Mouse (Mus musculus) mouse embryonic stem cell (cell line): ENCODE data around the gene Sptbn1.

Experiments
- in situ Hi-C, 2 experiments: fragments of 300-500 bp; cut with MboI; formaldehyde crosslinking; loops; 1 replicate in 1 of 2; 3 replicates in 1 of 2; pipeline ENCODE4 v1.14.3; 2019 to 2020; ENCODE audit warnings: low sequenced_read_pairs in 2 of 2, low pct_unique_long_range_greater_than_20kb in 1 of 2, mixed read lengths in 1 of 2; ENCODE audit not compliant: unreplicated experiment in 1 of 2

The Sptbn1 gene

GRCm38 (mm10) chr11:30104177-30104576 lies 163.8 kb downstream of the Sptbn1 start:
- in situ Hi-C loops = loop anchor here in 1 of 2 experiments (5.0 to 25.0 kb wide), 2 partner anchors 103 to 733 kb away; no protein-coding TSS in a partner anchor

GRCm38 (mm10) chr11:30102594-30102993 lies 165.4 kb downstream of the Sptbn1 start:
- in situ Hi-C loops = loop anchor here in 1 of 2 experiments (5.0 to 25.0 kb wide), 2 partner anchors 105 to 735 kb away; no protein-coding TSS in a partner anchor

DNA sequence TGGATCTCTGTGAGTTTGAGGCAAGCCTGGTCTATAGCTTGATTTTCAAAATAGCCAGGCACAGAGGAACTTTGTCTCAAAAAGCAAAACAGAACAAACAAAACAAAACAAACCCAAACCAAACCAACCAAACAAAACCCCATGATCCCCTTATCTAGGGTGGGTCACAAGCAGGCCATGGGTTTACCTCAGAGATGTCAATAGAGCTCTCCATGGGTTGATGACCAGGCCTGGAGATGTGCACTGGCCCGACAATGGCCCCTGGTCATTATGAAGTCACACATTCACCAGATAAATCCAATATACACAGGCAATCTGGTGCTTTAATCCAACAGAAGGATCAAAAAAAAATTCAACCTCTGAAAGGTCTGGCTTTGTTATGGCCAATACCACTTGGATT lies 166.2 kb downstream of the Sptbn1 start:
- in situ Hi-C loops = loop anchor here in 1 of 2 experiments (5.0 to 25.0 kb wide), 2 partner anchors 106 to 736 kb away; no protein-coding TSS in a partner anchor

GRCm38 (mm10) chr11:30101162-30101561 lies 166.8 kb downstream of the Sptbn1 start:
- in situ Hi-C loops = loop anchor here in 1 of 2 experiments (5.0 to 25.0 kb wide), 2 partner anchors 106 to 736 kb away; no protein-coding TSS in a partner anchor

GRCm38 (mm10) chr11:30099916-30100315 lies 168.1 kb downstream of the Sptbn1 start:
- in situ Hi-C loops = loop anchor here (5.0 to 25.0 kb wide), 4 partner anchors 107 to 737 kb away; no protein-coding TSS in a partner anchor

GRCm38 (mm10) chr11:30095212-30095773 lies 172.7 kb downstream of the Sptbn1 start:
- in situ Hi-C loops = loop anchor here in 1 of 2 experiments (10.0 kb wide), 2 partner anchors 130 to 570 kb away; no protein-coding TSS in a partner anchor

GRCm38 (mm10) chr11:30091892-30092291 lies 176.1 kb downstream of the Sptbn1 start:
- in situ Hi-C loops = loop anchor here in 1 of 2 experiments (10.0 kb wide), 2 partner anchors 133 to 573 kb away; no protein-coding TSS in a partner anchor

- in situ Hi-C loops = no loop called here
Observed at GRCm38 (mm10) chr11:30085114-30085513, 182.9 kb downstream of the Sptbn1 start.

GRCm38 (mm10) chr11:30057299-30057698 lies 210.7 kb downstream of the Sptbn1 start:
- in situ Hi-C loops = no loop called here
